Mouse (Mus musculus) frontal cortex, adult 2 months (tissue): Measurements from ENCODE around the gene Cav1. TPM values are rescaled to one million over a fixed set of nuclear protein-coding genes. Genes with fewer than 3 reads are reported as not detected.

ENCODE experiments used
- polyA plus RNA-seq: library from polyadenylated mRNA; depleted of rRNA; stranded (reverse); fragments of >200 nt; gene quantifications from 2 replicates; pipeline ENCODE4 v1.2.3, GENCODE M21; 2012; rRNA removed

Gene Cav1
- polyA plus RNA-seq, 1 experiment = 27.3 TPM

Other genes with a start within 250 kb of the Cav1 start
- gene Tes, start 241.2 kb upstream of the Cav1 start, polyA plus RNA-seq = 5.7 and 5.8 TPM in 2 replicates
- 22.5 and 29.9 TPM in 2 replicates for gene Cav2, start 25.1 kb upstream of the Cav1 start, polyA plus RNA-seq
- gene Met, start 157.5 kb downstream of the Cav1 start, polyA plus RNA-seq = 3.4 and 3.5 TPM in 2 replicates